Mouse (Mus musculus): ENCODE results near the gene Dnah7c.
"Not testable (repeated sequence)": the region's sequence is repeated elsewhere in the genome, so short reads cannot be mapped to it uniquely, and the experiment has no call there.

The Dnah7c gene

GRCm38 (mm10) chr1:46729731-46730130, 304.3 kb downstream of the Dnah7c start:
- DNase-seq (ENCODE audit: low spot score): not testable (repeated sequence)

DNA sequence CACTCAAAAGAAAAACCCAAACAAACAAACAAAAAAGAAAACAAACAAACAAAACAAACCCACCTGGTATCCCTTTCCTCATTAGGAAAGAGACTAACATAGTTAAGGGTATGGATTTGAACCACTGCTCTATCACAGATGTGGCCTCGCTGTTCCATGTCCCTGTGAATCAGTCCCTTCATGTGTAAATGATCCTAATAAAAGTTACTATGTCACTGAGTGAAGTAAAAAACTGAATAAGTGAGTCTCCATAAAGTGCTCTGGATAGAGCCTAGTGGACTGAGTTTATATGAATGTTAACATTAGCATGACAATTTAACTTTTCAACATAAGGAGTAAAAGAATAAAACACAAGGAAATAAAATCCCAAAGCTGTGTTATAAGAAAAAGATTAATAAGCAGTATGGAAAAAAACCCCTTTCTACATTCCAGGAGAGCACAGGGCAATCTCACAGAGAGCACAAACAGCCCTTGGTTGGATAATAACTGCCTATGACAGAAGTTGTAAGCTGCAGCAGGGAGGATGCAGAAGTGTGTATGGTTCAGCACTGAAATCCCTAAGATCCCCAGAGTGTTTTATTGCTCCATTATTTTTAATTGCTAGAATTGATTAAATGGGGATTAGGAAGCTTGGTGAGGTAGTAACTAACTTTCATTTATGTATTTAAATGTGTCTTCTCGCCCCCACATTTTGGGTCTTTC, 308.2 kb downstream of the Dnah7c start:
- DNase-seq (ENCODE audit: low spot score): not testable (repeated sequence)

DNA sequence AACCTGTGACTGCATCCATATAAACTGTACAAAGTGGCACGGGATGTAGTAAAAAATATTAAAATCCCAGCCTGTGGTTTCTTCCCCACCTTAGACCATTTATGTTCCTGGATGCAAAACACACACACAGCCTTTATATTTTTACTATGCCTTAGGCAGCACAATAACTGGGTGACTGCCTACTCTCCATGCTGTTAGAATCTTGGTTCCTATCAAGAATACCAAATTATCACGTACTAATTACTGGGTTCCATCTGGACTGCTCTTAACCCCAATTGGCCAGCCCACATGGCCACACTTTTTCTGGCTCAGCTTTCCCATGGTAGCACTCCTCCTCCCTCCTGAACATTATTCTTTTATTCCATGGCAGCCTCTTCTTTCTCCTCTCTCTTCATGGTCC, 309.1 kb downstream of the Dnah7c start:
- DNase-seq (ENCODE audit: low spot score): not testable (repeated sequence)

DNA sequence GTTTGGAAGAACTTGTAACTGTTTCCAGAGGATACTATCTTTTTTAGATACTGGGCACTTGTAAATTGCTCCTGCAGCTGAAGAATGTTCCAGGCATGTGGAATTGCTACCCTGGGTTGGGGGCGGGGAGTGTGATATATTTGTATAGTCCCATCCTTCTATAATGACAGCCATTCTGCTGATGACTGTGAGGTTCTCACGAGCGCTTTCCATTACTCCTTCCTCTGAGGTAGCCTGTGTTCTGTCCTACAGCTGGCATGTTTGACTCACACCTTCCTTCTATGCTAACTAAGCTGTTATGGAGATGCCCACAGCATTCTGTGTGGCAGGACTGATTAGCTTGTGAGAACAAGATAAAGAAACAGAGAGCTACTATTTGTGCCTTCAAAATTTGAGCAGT, 339.2 kb downstream of the Dnah7c start:
- DNase-seq (ENCODE audit: low spot score): not testable (repeated sequence)

- not testable (repeated sequence) for DNase-seq (ENCODE audit: low spot score)
Observed at GRCm38 (mm10) chr1:46769318-46769717, 343.9 kb downstream of the Dnah7c start.

GRCm38 (mm10) chr1:46770077-46770695, 344.8 kb downstream of the Dnah7c start:
- DNase-seq (ENCODE audit: low spot score): not testable (repeated sequence)

GRCm38 (mm10) chr1:46782227-46782626, 356.8 kb downstream of the Dnah7c start:
- not testable (repeated sequence) for DNase-seq (ENCODE audit: low spot score)

GRCm38 (mm10) chr1:46805074-46805473, 379.7 kb downstream of the Dnah7c start:
- no peak for DNase-seq (ENCODE audit: low spot score)

DNA sequence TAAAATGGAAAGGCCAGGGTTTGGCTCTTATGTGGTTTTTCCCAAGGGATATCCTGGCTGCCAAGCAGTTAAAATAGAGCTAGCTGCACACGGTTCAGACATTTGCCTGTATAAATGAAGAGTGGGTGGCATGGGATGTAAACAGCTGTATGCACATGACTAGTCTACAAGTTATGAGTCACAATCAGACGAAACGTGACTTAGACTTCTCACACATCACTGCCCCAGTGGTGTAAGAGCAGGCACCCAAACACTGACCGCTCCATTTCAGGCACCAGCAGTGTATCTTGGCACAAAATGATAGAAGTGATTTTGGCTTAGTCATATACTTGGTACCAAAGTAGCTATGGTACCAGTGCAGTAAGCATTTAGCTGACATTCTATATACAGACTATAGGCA, 383.2 kb downstream of the Dnah7c start:
- DNase-seq (ENCODE audit: low spot score): not testable (repeated sequence)

GRCm38 (mm10) chr1:46817934-46818333, 392.5 kb downstream of the Dnah7c start:
- DNase-seq (ENCODE audit: low spot score): no peak

- no peak for DNase-seq (ENCODE audit: low spot score)
Observed at GRCm38 (mm10) chr1:46822256-46822972, 397.0 kb downstream of the Dnah7c start.

GRCm38 (mm10) chr1:46830066-46830843, 404.9 kb downstream of the Dnah7c start:
- no peak for DNase-seq (ENCODE audit: low spot score)

GRCm38 (mm10) chr1:46831927-46832326, 406.5 kb downstream of the Dnah7c start:
- no peak for DNase-seq (ENCODE audit: low spot score)

DNA sequence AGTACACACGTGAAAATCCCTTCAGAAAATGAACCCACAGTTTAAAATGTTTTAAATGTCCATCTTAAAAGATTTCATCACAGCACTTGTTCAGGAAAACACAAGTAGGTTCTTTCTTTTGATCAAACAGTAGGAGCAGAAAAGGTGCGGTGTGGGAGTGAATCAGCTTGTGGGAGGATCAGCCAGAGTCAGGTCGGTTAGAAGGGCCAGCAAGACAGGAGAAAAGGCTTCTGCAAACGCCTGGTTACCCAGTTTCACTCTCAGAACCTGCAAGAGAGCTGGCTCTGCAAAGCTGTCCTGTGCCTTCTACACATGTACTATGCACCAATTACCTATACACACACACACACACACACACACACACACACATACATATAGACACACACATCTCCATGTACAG, 418.0 kb downstream of the Dnah7c start:
- no peak for DNase-seq (ENCODE audit: low spot score)

DNA sequence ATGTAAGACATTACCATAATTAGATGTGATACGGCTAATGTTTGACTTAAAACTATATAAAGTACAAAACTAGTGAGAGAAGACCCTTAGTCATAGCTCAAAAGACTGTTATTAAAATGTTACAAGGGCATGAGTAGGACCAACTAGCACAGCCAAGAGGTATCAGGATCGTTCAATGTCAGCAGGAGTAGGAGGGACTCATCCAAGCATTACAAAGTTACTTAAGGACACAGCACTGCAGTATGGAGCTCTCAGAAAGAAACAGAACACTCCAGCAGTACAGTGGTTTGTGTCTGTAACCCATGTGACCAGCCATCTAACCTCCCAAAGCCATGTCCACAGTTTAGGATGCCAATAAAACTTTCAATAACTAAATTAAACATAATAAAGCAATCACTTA, 418.9 kb downstream of the Dnah7c start:
- no peak for DNase-seq (ENCODE audit: low spot score)

- no peak for DNase-seq (ENCODE audit: low spot score)
Observed at GRCm38 (mm10) chr1:46845221-46845620, 419.8 kb downstream of the Dnah7c start.

GRCm38 (mm10) chr1:46849758-46850157, 424.4 kb downstream of the Dnah7c start:
- DNase-seq (ENCODE audit: low spot score): peak; percentile 71

DNA sequence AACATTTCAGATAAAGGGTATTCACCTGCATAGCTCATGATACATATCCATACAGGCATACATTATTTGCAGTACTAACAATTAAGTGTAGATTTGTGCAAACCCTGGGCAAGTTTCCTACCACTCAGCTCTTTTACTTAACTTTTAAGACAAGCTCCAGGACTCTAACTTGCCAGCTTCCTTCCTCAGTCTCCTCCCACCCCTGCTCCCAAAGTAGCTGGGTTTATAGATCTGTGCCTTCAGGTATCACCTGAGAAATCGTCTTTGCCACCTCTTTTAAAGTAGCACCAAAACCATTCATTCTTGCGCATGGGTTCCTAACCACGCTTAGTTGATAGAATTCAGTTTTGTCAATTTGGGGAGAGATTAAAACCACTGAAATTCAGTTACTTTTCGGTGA, 426.2 kb downstream of the Dnah7c start:
- DNase-seq (ENCODE audit: low spot score): no peak

DNA sequence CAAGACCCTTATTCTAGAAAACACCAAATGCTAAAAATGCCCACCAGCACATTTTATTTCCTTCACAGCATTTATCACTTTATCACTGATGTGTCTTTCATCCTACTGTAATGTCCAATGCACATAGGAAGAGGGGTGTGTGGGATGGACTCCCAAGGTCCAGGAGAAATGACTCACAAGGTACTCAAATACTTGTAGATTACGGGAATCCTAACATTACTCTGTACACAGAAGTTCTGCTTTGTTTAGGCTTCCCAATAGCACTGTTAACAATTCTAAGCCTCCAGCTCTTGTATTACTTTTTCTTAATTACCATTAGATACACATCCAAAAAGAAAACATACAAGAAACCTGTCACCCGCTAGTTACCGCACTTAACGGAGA, 426.8 kb downstream of the Dnah7c start:
- DNase-seq (ENCODE audit: low spot score): no peak

GRCm38 (mm10) chr1:46852600-46853272, 427.3 kb downstream of the Dnah7c start:
- peak; percentile 63 for DNase-seq (ENCODE audit: low spot score)

DNA sequence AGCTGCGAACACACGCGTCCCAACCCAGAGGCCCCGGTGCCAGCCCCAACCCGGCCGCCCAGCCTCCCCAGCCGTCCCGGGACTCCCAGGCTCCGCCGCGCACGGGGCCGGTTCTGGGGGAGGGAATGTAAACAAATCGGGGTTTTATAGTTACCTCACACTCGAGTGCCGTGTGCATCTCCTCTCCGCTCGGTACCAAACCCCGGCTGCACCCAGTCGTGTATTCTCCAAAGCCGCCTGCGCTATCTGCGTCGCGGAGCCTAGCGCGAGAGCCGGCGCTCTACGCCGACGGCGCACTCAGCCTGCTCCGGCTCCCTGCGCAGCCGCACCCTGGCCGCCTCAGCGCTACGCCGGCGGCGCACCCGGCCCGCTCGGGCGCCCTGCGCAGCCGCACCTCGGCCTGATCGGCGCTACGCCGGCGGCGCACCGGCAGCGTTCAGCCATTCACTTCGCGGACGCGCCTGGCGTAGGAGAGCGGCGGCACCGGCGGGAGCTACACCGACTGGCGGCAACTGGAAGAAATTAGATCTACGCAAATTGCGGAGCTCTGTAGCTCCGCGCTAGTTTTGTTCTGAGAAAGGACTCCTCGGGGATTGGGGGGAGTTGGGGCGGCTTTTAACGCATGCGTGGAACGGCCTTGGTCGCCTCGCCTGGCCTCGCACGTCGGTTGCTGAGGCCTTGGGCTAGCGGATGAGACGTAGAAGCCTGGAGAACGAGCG, 428.1 kb downstream of the Dnah7c start:
- peak; percentile 96 for DNase-seq (ENCODE audit: low spot score)

Measured in urinary bladder, postnatal 14 days (tissue).